Mouse (Mus musculus) embryo, embryonic 10 days (tissue): ENCODE results near the gene Cmpk1.

Source experiments
- DNase-seq: peaks from one replicate; pipeline ENCODE4 v3.0.0-alpha.2; 2015; ENCODE audit warnings: low spot score

Gene Cmpk1

GRCm38 (mm10) chr4:114945021-114945420 is 42.0 kb downstream of the Cmpk1 start:
- DNase-seq = peak; percentile 18

GRCm38 (mm10) chr4:114942583-114942982 is 44.5 kb downstream of the Cmpk1 start:
- DNase-seq = peak; percentile 54

- peak; percentile 9 for DNase-seq
These were observed 44.9 kb downstream of the Cmpk1 start for GRCm38 (mm10) chr4:114942112-114942511.

GRCm38 (mm10) chr4:114941311-114941710 is 45.7 kb downstream of the Cmpk1 start:
- no peak for DNase-seq

DNA sequence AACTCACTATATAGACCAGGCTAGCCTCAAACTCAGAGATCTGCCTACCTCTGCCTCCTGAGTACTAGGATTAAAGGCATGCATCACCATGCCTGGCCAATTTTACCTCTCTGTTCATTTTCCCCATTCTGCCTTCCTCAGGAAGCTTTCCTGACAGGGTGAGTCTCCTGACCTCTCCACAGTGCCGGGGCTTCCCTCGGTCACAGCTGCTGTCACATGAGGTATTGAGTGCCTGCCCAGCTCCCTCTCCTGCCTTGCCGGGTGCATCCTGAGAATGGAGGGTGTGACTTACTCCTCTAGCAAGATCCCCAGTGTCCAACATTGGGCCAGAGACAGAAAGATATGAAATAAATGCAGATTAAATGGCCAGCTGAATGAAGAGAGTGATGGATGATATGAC is 48.8 kb downstream of the Cmpk1 start:
- DNase-seq = no peak

- DNase-seq = peak; percentile 5
These were observed 49.5 kb downstream of the Cmpk1 start for GRCm38 (mm10) chr4:114937459-114938047.

- DNase-seq = no peak
These were observed 52.9 kb downstream of the Cmpk1 start for GRCm38 (mm10) chr4:114934188-114934587.

DNA sequence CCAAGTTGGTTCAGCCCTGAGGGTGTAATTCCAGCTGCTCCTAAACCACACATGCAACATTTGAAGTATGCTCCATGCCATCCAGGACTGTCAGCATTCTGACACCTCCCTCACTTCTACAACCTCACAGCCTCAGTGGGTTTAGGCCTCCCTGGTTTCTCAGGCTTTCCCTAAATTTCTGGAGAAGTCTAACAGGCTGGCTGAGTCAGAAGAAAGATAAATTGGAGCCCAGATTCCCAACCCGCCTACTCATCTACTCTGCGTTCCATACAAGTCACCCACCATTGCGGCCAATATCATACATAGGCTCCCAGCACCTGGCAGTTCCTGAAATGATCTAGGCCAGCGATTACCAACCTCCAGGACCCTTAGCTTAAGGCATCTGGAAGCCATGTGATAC is 54.3 kb downstream of the Cmpk1 start:
- peak; percentile 6 for DNase-seq

DNA sequence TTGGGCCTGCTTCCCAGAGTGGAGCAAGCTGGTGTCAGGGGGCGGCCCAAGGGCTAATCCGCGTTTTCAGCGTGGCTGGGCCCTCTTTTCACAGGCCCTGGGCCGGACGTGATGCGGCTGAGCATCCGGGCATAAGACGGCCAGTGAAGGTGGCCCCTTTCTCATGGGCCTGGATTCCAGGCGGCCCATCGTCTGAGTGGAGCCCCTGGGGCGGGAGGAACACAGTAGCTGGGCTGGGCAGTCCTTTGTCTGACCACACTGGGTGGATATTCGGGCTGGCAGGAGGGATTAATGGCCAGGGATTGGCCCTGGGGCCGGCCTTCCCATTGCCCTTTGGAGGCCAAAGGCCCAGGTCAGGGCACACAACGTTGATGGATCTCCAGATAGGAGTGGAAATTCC is 57.9 kb downstream of the Cmpk1 start:
- DNase-seq = peak; percentile 52

DNA sequence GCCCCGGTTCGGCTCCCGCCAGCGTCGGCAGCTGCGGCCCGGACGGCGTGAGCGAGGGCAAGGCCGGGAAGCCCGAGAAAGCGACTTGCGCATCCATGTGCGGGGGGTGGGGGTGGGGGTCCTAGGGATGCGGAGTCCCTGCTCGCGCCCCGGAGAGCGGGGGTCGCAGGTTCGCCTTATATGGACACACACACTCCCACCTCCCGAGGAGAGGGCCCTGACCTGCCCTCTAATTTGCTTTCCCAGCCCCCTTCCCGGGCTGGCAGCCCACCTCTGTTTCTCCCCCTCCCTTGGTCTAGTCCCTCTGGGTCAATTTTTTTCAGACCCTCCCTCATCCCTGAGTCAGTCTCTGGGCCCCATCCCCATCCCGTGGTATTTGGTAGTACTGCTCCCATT is 61.1 kb downstream of the Cmpk1 start, which contains the start of gene Foxe3:
TSS of gene Foxe3 (minus strand) at position 97 of the 396 bp plus-strand sequence.
- no peak for DNase-seq

DNA sequence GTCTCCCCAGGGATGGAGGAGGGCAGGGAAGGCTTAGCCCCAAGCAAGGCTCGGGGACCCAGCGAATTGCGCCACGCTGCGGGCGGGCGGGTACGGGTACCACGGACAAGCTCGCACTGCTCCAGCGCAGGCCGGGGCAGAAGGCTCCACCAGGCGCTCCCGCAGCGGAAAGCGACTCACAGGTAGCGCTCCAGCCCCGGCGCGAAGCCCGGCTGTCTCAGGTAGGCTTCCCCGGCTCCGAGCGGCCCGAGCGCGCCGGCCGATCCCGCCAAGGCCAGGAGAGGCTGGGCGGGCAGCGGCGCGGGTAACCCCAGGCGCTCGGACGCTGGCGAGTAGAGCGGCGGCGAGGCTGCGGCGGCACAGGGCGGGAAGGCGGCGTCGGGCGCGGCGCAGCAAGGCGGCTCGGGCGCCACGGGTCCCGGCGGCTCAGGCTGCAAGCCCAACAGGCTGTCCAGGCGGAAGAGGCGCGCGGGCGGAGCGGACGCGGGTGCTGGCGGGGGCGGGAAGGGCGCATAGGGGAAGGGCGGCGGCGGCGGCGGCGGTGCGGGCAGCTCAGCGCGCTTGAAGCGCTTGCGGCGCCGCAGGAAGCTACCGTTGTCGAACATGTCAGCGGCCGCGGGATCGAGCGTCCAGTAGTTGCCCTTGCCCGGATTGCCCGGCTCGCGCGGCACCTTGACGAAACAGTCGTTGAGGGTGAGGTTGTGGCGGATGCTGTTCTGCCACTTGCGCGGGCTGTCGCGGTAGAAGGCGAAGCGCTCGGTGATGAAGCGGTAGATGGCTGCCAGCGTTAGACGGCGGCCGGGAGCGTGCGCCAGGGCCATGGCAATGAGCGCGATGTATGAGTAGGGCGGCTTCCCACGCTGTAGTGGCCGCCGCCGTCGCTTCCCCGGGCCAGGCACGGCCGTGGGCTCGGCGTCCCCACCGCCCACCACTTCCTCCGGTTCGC is 61.8 kb downstream of the Cmpk1 start:
- peak; percentile 49 for DNase-seq

DNA sequence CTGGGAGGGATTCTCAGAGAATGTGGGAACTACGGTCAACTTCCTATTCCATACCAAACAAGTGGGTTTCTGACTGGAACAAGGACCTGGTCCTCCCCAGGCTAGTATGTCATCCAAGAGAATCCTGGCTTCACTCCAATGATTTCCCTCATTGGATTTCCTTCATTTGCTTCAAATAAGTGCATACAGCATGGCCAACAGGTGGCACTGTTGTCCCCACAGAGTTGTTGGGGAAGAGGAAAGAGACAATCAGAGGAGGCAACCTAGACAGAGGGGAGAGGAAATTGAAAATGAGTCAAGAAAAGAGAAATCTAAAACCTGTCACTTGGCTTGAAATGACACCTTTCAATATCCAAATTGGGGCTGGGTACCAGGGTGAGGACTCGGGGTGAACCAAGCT is 70.0 kb downstream of the Cmpk1 start:
- peak; percentile 86 for DNase-seq

- DNase-seq = no peak
These were observed 71.0 kb downstream of the Cmpk1 start for GRCm38 (mm10) chr4:114916056-114916455.

GRCm38 (mm10) chr4:114913594-114913962 is 73.5 kb downstream of the Cmpk1 start:
- peak; percentile 93 for DNase-seq

GRCm38 (mm10) chr4:114912705-114913593 is 74.1 kb downstream of the Cmpk1 start:
- peak; percentile 35 for DNase-seq

GRCm38 (mm10) chr4:114909602-114910484 is 77.2 kb downstream of the Cmpk1 start:
- peak; percentile 87 for DNase-seq
